Mouse (Mus musculus): ENCODE measurements around the gene Gm17482. TPM values are rescaled to one million over a fixed set of nuclear protein-coding genes. Genes with fewer than 3 reads are reported as not detected.
"Not testable (repeated sequence)": the region's sequence is repeated elsewhere in the genome, so short reads cannot be mapped to it uniquely, and the experiment has no call there.

Gene Gm17482
- total RNA-seq (2021), result not detected
- long read RNA-seq, experiment 1, partial matches to known transcripts, result 0 of 1 reads
- long read RNA-seq, experiment 1, other reads (novel, unspliced or antisense), result 1 of 1 reads
- long read RNA-seq, experiment 2, result 0 reads

DNA sequence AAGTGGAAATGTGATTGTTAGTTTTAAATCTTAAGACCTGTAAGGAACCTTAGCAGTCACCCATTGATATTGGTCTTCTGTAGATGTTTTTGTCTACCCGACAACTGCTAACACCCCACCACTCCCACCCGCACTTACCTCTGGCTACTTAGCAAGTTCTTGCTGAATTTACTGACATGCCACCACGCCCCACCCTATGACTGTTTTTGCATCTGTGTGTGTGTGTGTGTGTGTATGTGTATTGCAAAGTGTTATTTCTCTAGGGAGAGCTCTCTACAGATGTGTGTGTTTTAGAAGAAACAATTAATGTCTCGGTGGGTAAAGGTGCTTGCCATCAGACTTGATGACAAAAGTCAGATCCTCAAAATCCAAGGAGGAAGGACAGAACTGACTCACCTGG is at the start of gene Gm17482:
TSS of gene Gm17482 (plus strand) at position 301 of the 400 bp plus-strand sequence.
- no peak for DNase-seq
- intact Hi-C loops (cut with DNase I), result loop anchor here (1.0 to 10.0 kb wide), 3 partner anchors 41 to 312 kb away; partner anchors contain the start of gene Pparg

DNA sequence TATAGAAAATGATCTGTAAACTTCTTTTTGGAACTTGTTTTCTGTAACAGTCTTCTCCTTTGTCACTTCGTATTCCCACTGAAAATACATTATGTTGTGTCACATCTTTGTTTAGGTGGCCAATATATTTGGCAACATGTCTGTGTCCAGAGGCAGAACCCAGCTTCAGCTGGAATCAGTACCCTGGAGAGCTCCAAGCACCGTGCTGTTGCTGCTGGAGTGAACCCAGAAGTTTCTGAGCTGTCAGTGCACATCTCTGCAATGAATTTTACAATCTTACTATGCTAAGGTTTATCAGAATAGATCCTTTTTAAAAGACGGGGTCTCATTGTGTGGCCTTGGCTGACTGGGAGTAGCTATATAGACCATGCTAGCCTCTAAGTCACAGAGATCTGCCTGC is 48.3 kb upstream of the Gm17482 start:
- no peak for DNase-seq

DNA sequence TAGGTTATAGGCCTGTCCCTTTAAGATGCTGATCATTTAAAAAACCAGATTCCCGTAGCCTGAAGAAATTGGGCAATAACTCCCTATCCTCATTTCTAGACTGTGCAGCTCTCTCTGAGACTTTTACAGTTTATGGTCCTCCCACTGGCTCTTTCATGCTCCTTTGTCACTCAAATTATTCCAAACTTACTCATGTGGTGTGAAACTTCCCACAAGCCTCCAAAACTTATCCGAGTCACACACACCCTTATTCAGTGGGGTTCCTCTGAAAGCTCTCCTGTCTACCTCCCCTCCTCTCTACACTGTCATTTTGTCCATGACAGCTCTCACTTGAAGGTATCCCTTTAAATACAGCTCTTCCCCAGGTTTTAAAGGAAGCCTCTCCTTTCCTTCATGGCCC is 46.0 kb upstream of the Gm17482 start:
- intact Hi-C loops (cut with DNase I), result no loop called here
- no peak for DNase-seq

More for the DNA sequence above, 48.3 kb upstream of the Gm17482 start:
- intact Hi-C loops (cut with DNase I), result loop anchor here (5.0 kb wide), 1 partner anchor 88 kb away; no protein-coding TSS in a partner anchor

DNA sequence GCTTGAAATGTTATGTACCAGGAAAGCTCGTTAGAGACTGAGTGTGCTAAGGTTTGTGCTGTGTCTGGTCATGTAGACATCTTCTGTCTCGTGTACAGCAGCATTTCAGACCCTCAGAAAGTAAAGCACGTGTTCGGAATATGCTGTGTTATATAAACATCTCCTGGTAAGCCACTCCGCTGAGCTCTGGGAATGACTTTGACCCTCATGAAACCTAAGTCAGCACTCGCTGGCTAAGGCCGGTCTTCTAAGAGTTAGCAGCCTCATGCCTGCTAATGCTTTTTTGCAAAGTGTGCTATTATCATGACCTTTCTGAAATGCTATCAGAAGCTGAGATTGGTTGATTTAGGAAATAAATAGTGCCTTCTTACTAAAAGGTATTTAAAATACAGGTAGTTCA is 36.0 kb upstream of the Gm17482 start:
- intact Hi-C loops (cut with DNase I), result no loop called here
- DNase-seq, result no peak

DNA sequence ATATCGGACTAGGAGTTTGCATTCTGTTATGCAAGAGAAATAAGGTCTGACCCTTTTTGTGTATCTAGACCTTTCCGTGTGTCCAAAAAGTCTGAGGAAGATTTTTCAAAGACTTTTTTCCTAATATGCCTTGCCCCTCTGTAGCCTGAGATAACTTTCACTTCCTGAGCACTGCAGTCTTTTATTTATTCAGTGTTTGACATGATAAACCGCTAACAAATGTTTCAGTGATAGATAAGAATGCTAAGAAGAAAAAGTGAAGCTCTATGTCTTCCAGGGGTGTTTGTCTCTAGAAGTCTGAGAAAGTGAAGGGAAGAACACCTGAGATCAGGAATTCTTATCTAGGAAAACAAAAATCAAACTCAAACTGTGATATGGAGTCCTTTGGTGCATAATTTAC is 26.4 kb upstream of the Gm17482 start:
- DNase-seq, result no peak
- intact Hi-C loops (cut with DNase I), result no loop called here

DNA sequence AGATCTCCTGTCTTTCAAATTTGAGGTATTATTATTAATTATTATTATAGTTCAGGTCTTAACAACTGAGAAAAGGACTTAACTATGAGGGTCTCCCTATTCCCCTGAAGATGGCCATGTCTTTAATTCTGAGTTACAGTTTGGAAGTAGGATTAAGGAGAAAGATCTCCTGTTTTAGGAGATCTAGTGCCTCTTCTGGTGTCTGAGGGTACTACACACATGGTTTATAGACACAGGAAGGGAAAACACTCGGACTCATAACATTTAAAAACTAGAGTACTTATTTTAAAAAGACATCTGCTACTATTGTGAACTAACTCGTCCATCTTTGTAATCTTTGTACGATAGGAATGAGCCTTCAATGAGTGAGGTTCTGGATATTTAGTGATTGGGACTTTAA is 24.1 kb upstream of the Gm17482 start:
- no peak for DNase-seq
- intact Hi-C loops (cut with DNase I), result no loop called here

DNA sequence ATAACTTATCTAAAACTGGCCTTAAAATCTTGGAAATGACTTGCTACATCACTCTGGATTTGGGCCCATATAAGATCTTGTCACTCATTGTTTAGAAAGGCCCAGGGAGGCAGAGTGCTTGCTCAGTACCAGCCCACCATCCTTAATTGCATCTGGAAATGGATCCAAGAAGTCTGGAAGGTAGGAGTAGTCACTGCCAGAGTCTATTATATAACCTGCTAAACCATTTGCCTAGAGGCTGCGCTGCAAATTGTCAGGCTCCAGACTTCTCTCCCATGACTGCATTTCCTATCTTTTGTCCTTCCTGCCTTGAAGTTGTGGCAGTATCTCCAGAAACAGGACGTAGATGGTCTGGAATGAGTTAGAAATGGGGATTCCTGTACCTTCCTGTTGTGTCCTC is 17.0 kb upstream of the Gm17482 start:
- intact Hi-C loops (cut with DNase I), result no loop called here

DNA sequence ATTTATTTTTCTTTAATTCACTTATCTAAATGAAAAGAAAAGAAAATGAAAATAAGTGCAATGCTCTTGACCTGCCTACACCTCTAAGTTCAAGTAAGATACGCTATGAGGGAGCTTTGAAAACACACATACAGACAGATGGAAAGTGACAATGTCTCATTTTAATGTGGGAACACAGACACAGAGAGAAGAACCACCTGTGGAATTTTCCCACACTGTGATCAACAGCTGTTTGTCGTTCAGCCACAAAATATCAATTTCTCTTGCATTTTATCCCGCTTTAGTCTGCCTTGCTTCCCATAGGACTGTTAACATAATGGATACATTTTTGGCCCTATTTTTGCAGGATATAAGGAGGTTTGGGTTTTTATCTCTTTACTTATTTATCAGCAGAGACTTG is 16.3 kb upstream of the Gm17482 start:
- intact Hi-C loops (cut with DNase I), result no loop called here
- no peak for DNase-seq

More for the DNA sequence above, 17.0 kb upstream of the Gm17482 start:
- DNase-seq, result no peak

DNA sequence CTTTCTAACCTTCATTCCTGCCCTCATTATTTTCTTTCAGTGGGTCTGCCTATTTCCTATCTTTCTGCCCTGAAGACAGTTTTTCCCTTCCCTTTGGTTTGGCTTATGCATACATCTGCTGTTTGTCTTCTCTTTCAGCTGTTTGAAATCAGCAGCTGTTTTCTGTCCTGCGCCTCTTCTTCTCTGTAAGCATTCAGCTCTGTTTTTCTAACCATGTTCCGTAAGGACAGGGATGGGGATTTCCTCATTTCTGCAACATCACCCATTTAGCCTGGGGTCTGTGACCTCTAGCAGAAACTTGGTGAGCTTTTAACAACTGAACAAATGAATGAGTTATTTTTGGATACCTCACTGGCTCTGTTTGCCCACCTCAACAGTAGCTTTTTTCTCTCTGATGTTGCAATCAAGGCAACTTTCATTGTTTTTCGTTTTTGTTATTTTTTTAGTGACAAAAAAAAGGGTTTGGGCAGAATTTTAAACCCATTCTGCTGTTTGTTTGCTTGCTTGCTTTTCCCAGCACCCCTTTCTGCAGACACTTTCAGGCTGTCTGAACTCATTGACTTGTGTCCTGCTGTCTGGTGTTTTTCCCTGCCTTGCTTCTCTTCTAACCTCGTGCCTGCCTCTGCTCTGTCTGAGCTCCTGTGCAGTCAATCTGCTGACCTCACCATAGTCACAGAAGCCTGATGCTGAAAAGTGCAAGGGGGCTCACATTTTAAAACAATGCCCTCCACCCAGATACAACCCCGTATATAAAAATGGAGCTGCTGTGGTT is 14.8 kb upstream of the Gm17482 start:
- intact Hi-C loops (cut with DNase I), result no loop called here
- no peak for DNase-seq

DNA sequence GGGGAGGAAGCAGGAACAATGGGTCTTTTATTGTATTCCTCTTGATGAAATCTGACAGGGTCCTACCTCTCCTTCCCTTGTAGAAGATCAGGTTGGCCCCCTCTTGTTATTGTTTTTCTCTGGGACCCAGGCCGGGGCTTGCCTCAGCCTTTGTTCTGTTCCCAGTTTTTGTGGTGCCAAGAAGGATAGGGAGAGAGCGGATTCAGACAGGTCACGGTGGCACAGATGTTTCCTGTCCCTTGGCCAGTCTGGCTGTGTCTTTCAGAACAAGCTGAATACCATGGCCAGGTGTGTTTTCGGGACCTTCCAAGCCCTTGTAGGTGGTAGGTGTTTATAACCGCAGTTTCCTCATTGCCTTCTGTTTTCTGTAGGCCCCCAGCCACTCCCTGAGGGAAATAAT is 14.0 kb upstream of the Gm17482 start:
- intact Hi-C loops (cut with DNase I), result no loop called here
- DNase-seq, result no peak

DNA sequence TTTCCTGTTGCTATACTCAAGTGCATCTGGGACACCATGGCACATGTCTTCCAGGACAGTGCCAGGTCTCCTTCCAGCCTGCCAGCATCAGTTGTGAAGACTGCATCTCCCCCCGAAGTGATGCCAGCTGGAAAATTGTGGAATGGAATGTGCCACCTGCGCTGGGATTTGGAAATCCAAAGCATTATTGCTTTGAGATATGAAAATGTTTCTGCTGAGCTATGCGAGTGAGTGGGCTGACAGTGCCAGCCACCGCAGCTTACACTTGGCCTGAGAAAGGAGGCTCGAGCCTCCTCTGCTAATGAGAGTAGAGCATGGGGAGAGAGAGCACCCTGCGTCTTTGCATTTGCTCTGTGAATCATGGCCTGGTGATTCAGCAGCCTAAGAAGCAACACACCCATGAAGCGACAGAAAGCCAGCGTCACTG is 5.9 kb upstream of the Gm17482 start:
- intact Hi-C loops (cut with DNase I), result loop anchor here (10.0 kb wide), 1 partner anchor 144 kb away; the partner anchor contains the start of gene Pparg
- no peak for DNase-seq

DNA sequence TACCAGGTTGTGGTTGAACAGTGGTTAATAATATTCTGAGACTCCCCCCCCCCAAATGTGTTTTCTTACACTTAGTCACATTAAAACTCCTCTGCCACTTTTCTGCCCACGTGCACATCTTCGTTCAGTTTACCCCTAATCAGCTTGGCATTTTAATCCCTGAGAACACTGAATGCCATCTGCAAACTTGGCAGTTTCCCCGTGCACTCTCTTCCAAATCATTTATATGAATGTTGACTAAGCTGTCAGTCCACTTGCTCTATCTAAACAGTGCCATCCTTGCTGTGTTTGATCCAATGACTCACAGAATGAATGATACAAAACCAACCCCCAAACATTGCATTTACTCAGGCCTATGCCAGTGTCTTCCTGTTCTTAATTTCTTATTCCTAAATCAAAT is 1.6 kb upstream of the Gm17482 start:
- DNase-seq, result no peak
- intact Hi-C loops (cut with DNase I), result loop anchor here (10.0 kb wide), 1 partner anchor 139 kb away; the partner anchor contains the start of gene Pparg

DNA sequence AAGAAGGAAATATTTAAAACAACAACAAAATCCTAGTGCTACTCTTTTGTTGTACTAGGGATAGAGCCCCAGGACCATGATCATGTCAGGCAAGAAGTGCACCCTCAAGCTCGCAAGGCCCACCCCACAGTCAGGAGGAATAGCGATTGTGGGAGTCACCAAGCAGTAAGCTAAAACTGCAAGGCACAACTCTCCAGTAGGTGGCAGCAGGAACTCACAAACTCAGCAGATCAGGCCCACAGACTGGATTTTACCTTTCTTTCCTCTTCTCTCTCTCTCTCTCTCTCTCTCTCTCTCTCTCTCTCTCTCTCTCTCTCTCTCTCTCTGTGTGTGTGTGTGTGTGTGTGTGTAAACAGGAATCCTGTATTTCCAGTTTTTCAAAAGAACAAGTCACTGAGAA is 386 bp downstream of the Gm17482 start:
- intact Hi-C loops (cut with DNase I), result loop anchor here (1.0 to 10.0 kb wide), 3 partner anchors 41 to 311 kb away; partner anchors contain the start of gene Pparg
- peak; percentile 53 to 68 for DNase-seq

DNA sequence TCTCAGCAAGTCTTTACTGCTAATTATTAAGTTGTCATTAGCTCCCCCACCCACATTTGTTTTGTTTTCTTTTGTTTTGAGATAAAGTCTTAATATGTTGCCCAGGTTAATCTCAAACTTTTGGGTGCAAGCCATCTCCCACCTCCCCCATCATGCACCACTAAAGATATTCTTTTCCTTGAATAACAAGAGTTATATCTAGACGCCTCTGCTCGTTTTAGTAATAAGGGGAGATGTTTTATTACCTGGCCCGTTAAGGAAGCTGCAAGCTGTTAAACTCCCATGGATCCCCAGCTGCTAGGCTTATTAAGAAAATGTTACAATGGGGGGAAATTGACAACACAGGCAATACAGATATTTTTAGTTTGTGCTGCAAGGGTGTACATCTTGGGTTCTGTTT is 3.4 kb downstream of the Gm17482 start:
- DNase-seq, result no peak
- intact Hi-C loops (cut with DNase I), result no loop called here

DNA sequence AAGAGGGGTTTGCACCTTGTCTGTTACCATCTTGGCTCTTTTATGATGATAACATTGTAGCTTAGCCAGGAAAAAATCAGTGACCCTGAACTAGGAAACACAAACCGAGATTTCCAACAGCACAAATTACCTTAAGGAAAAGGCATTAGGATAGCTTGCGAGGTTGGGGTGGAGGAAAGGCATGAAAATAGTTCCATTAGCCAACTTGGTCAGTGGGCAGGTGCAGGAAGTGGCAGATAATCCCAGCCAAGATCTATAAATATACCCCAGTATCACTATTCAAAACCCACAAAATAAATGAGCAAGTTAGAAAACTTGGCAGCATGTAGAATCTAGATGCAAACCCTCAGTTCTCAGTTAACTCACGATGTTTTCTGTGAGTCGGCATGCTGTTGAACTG is 4.7 kb downstream of the Gm17482 start:
- intact Hi-C loops (cut with DNase I), result no loop called here

DNA sequence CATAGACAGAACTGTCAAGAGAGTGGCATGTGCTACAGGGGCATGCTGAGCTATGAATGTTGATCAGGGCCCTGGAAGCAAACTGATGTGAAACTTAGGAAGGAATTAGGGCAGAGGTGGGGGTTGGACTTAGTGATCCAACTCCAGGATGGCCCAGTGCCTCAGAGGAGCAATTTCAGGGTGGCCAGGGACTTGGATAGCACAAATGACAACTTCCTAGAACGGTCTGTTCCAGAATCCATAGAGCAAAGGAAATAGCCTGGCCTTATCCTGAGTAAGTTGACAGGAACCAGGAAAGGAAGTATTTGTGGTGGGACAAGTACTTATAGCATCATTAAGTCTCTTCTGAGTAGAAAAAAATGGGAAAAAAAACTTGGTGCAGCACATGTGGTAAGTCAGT is 5.4 kb downstream of the Gm17482 start:
- no peak for DNase-seq
- intact Hi-C loops (cut with DNase I), result no loop called here

More for the DNA sequence above, 4.7 kb downstream of the Gm17482 start:
- DNase-seq, result no peak

DNA sequence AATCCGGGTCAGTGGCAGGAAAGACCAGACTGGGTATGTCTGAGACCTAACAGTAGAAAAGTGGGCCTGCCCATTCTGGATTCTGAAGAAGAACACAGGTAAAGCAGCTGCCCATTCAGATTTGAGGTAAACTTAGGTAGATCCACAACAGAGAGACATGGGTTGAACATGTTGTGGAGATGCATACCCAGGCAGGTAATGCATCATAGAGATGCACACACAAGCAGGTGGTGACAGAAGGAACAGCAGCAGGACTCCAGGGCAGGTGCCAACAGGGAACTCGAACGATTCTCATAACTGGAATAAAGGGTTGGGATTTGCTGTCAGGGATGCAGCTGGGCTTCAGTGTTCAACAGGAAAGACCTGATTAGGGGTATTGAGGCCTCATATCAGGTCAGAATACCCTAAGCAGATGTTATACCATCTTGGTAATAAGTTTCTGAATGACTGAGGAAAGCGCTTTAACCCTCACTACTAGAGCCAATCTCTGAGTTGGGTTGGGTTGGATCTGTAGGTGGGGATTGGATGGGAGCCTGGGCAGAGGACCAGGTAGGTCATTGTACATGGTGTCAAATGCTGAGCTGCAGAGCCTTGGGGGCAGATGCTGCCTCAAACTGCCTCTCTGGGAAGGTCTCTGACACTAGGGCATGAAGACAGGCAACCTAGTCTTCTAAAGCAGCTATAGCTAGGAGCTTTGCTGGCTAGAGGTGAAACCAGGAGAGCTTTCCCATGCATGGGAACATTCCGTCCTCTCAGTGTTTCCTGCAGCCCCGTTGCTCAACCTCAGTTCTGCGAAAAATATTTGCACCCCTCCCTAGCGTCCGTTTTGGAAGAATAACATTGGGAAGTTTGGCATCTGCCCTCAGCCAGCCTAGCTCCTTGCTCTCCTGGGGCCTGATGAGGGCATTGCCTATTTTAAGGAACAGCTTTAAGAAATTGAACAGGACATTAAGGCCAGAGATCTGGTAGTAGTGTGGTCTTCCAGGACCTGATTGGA is 11.2 kb downstream of the Gm17482 start:
- DNase-seq, result peak in 1 of 2 experiments; percentile 45
- intact Hi-C loops (cut with DNase I), result no loop called here

DNA sequence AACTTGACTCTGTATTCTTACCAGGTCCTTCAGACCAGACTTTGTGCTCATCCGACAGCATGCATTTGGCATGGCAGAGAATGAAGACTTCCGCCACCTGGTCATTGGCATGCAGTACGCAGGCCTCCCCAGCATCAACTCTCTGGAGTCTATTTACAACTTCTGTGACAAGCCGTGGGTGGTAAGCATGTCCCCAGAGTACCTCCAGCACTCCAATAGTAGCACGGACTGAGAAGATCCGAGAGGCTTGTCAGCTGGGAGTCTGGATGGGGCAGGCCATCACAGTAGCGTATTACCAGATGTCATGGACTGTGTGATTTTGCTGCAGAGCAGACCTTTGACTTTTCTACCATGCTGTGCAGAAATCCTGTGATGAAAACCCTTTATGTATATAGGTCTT is 12.2 kb downstream of the Gm17482 start:
- intact Hi-C loops (cut with DNase I), result no loop called here
- DNase-seq, result no peak

DNA sequence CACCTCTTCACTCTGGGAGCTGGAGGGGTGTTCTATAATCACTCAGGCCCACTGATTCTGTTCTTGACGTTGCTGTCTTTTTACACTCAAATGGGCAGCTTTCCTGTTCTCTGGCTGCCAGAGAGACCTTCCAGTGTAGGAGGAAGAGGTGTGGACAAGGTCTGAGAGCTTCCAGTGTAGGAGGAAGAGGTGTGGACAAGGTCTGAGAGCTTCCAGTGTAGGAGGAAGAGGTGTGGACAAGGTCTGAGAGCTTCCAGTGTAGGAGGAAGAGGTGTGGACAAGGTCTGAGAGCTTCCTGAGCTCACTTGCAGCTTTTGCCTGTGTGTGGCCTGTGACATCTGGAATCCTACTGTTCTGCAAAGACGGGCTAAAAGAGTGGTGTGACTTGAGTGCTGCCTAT is 13.3 kb downstream of the Gm17482 start:
- DNase-seq; intact Hi-C loops (cut with DNase I): not testable (repeated sequence)

DNA sequence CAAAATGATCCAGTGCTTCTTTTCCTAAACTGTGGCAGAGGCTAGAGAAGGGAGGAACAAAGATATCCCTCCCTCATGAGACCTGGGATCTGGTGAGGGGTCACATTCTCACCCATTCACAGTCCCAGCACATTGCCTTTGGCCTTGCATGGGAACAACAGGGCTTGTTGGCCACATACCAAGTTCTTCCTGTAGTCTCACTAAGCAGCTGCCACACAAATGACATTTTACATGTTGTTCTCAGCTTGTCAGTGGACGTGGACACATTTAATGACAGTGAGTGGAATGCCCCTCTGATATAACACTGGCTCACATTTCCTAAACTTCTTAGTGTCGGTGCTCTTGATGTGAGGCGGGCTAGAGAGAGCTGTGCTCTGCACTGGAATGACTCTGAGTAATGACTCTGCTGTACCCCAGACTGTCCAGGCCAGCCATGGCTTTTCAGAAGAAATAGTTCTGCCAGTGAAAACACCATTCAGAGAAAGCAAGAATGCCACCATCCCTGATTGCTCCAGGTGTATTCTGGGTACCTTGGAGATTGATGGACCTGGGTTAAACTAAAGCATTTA is 14.1 kb downstream of the Gm17482 start:
- intact Hi-C loops (cut with DNase I), result no loop called here

More for the DNA sequence above, 14.1 kb downstream of the Gm17482 start:
- no peak for DNase-seq
